Mouse (Mus musculus): ENCODE results near the gene Gmip.

DNA sequence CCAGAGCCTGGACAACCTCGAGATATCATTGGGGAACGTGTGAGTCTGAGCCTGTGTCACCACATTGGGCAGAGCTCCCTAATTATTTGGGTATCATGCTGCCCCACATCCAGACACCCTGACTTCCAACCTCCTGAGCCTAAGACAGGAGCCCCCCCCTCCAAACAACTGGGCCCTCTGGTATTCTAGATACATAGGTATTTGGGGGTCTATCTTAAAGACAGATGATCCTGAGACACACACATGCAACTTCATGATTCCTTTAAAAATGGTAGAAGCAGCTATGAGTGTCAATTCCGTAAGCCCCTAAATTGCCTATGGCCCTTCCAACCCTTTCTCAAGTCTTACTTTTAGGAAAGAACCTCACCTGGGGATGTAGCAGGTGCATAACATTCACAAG, 1.3 kb downstream of the Gmip start:
- TF ChIP-seq CTCF (IDR thresholded peaks at IDR 0.05) (no peak), POLR2A (IDR thresholded peaks at IDR 0.05; ENCODE audit: insufficient read depth, low read depth, low read length) (no peak), EP300 (IDR thresholded peaks at IDR 0.05; ENCODE audit: insufficient read depth, low read depth, low read length) (no peak)

All from heart, adult 2 months (tissue).